Mouse (Mus musculus) CH12.LX (cell line): ENCODE measurements around the gene Ppm1l.

Experiments used
- CHD2 ChIP-seq: IDR thresholded peaks from 2 replicates; pipeline ENCODE4 v1.6.1; 2011; ENCODE audit warnings: low read length, improper control_type of control experiment
- CTCF ChIP-seq, 2 experiments: IDR thresholded peaks in 1 of 2; conservative IDR thresholded peaks in 1 of 2; 2 replicates each; pipeline ENCODE4 v1.5.1; 2011 to 2012; ENCODE audit warnings: low read depth in 2 of 2, low read length in 2 of 2, improper control_type of control experiment in 1 of 2, inconsistent platforms in 1 of 2, mild to moderate bottlenecking in 1 of 2, moderate library complexity in 1 of 2
- ELF1 ChIP-seq: IDR thresholded peaks from 2 replicates; pipeline ENCODE4 v1.6.1; 2014; ENCODE audit warnings: low read depth, mild to moderate bottlenecking, inconsistent platforms, low read length, improper control_type of control experiment
- EP300 ChIP-seq: IDR thresholded peaks from 2 replicates; pipeline ENCODE4 v1.6.1; 2011; ENCODE audit warnings: low read length, improper control_type of control experiment
- GABPA ChIP-seq: IDR thresholded peaks from 2 replicates; pipeline ENCODE4 v1.6.1; 2012; ENCODE audit warnings: low read depth, low read length, improper control_type of control experiment, inconsistent platforms; ENCODE audit not compliant: insufficient replicate concordance
- IRF4 ChIP-seq: IDR thresholded peaks from 2 replicates; pipeline ENCODE4 v1.6.1; 2014; ENCODE audit warnings: low read depth, mild to moderate bottlenecking, inconsistent platforms, low read length, improper control_type of control experiment
- JUND ChIP-seq: conservative IDR thresholded peaks from 2 replicates; pipeline ENCODE4 v1.6.1; 2011; ENCODE audit warnings: low read depth, low read length, improper control_type of control experiment
- KAT2A ChIP-seq: IDR thresholded peaks from 2 replicates; pipeline ENCODE4 v1.6.1; 2012; ENCODE audit warnings: low read length, improper control_type of control experiment, inconsistent platforms; ENCODE audit not compliant: insufficient replicate concordance
- MAFK ChIP-seq: IDR thresholded peaks from 2 replicates; pipeline ENCODE4 v1.6.1; 2011; ENCODE audit warnings: low read length, improper control_type of control experiment; ENCODE audit not compliant: insufficient replicate concordance
- PAX5 ChIP-seq: IDR thresholded peaks from 2 replicates; pipeline ENCODE4 v1.6.1; 2012; ENCODE audit warnings: low read length, inconsistent platforms, mixed read lengths
- POLR2A ChIP-seq: IDR thresholded peaks from 2 replicates; pipeline ENCODE4 v1.6.1; 2011; ENCODE audit warnings: low read depth, mild to moderate bottlenecking, improper control_type of control experiment, low read length
- POLR2AphosphoS2 ChIP-seq: IDR thresholded peaks from 2 replicates; pipeline ENCODE4 v1.6.1; 2011; ENCODE audit warnings: low read depth, low read length, improper control_type of control experiment
- ZMIZ1 ChIP-seq: IDR thresholded peaks from 2 replicates; pipeline ENCODE4 v1.6.1; 2012; ENCODE audit warnings: low read depth, mild to moderate bottlenecking, inconsistent platforms, low read length, improper control_type of control experiment

DNA sequence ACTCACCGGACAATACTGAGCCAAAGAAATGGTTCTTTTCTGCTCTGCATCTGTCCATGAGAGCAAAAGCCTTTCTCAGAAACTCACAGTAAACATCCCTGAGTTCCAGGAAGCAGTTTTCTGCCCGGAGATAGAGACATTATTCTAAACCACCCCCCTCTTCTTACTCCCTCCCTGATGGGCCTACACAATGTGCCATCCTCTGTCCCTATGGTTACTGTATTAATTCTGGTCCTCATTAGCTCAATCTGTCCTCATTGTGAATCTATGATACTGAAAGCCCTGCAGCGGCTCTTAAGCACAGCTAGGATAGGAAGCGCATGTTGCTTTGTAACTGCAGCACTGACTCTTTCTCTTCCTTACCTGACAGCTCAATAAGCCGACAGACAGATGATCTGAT is 228.4 kb downstream of the Ppm1l start:
- TF ChIP-seq ELF1 (no peak), POLR2AphosphoS2 (no peak), ZMIZ1 (no peak), KAT2A (no peak), IRF4 (no peak), CTCF (conservative IDR thresholded peaks at IDR 0.05 in 1 of 2, IDR thresholded peaks at IDR 0.05 in 1 of 2; ENCODE audit: low read depth in 2 of 2, low read length in 2 of 2) (no peak), PAX5 (no peak), POLR2A (no peak), MAFK (no peak), JUND (no peak), EP300 (no peak), CHD2 (no peak), GABPA (no peak)
